Mouse (Mus musculus) MEL (cell line): ENCODE measurements around the gene Ttll8. TPM values are rescaled to one million over a fixed set of nuclear protein-coding genes. Genes with fewer than 3 reads are reported as not detected.

Source experiments
- DNase-seq: peaks from one replicate; pipeline ENCODE4 v3.0.0; 2011; ENCODE audit warnings: low read depth, low spot score
- H3K27ac ChIP-seq: 2 replicates; pipeline ENCODE4 v1.5.1; 2012; ENCODE audit warnings: low read depth, mild to moderate bottlenecking, control low read depth, low read length, moderate library complexity; ENCODE audit not compliant: control insufficient read depth
- H3K27me3 ChIP-seq, 2 experiments: fragments of 150-350 bp in 1 of 2; sonication (generic) in 1 of 2; 2 replicates each; pipeline ENCODE4 v1.6.1; 2012; ENCODE audit warnings: low read length in 2 of 2, mild to moderate bottlenecking in 2 of 2, improper control_type of control experiment in 1 of 2, moderate library complexity in 1 of 2; ENCODE audit not compliant: insufficient read depth in 2 of 2, control insufficient read depth in 1 of 2
- H3K36me3 ChIP-seq, 2 experiments: 2 replicates each; pipeline ENCODE4 v1.6.1; 2012 to 2014; ENCODE audit warnings: low read length in 2 of 2, improper control_type of control experiment in 1 of 2, inconsistent platforms in 1 of 2, mild to moderate bottlenecking in 1 of 2; ENCODE audit not compliant: insufficient read depth in 2 of 2, control insufficient read depth in 1 of 2
- H3K4me1 ChIP-seq, 2 experiments: fragments of 150-350 bp in 1 of 2; sonication (generic) in 1 of 2; 2 replicates each; pipeline ENCODE4 v1.6.1; 2012; ENCODE audit warnings: low read length in 2 of 2, improper control_type of control experiment in 1 of 2, mild to moderate bottlenecking in 1 of 2; ENCODE audit not compliant: insufficient read depth in 2 of 2, control insufficient read depth in 1 of 2
- H3K4me3 ChIP-seq, 2 experiments: fragments of 150-350 bp in 1 of 2; sonication (generic) in 1 of 2; 2 replicates each; pipeline ENCODE4 v1.5.1; 2012; ENCODE audit warnings: low read depth in 2 of 2, low read length in 2 of 2, mild to moderate bottlenecking in 2 of 2, moderate library complexity in 2 of 2, control low read depth in 1 of 2, improper control_type of control experiment in 1 of 2; ENCODE audit not compliant: control insufficient read depth in 1 of 2, insufficient read depth in 1 of 2
- H3K79me2 ChIP-seq: 2 replicates; pipeline ENCODE4 v1.6.1; 2012; ENCODE audit warnings: mild to moderate bottlenecking, low read length, moderate library complexity; ENCODE audit not compliant: control insufficient read depth, poor library complexity, insufficient read depth
- H3K9ac ChIP-seq: 2 replicates; pipeline ENCODE4 v1.6.1; 2012; ENCODE audit warnings: low read depth, mild to moderate bottlenecking, control low read depth, low read length, moderate library complexity; ENCODE audit not compliant: control insufficient read depth, poor library complexity, severe bottlenecking
- H3K9me3 ChIP-seq: fragments of 150-350 bp; sonication (generic); replicated peaks from 2 replicates; pipeline ENCODE4 v1.6.1; 2012; ENCODE audit warnings: mild to moderate bottlenecking, low read length, improper control_type of control experiment, moderate library complexity; ENCODE audit not compliant: insufficient read depth
- CHD1 ChIP-seq: IDR thresholded peaks from 2 replicates; pipeline ENCODE4 v1.6.1; 2012; ENCODE audit warnings: low read depth, mild to moderate bottlenecking, inconsistent platforms, low read length, improper control_type of control experiment
- EP300 ChIP-seq, 2 experiments: IDR thresholded peaks; 2 replicates each; pipeline ENCODE4 v1.6.1; 2011; ENCODE audit warnings: improper control_type of control experiment in 2 of 2, low read length in 2 of 2, low read depth in 1 of 2, mild to moderate bottlenecking in 1 of 2
- KAT2A ChIP-seq: conservative IDR thresholded peaks from 2 replicates; pipeline ENCODE4 v1.6.1; 2012; ENCODE audit warnings: low read depth, low read length, improper control_type of control experiment, inconsistent platforms
- MAZ ChIP-seq: IDR thresholded peaks from 2 replicates; pipeline ENCODE4 v1.6.1; 2012; ENCODE audit warnings: low read depth, mild to moderate bottlenecking, inconsistent platforms, low read length, improper control_type of control experiment
- MXI1 ChIP-seq: IDR thresholded peaks from 2 replicates; pipeline ENCODE4 v1.6.1; 2011; ENCODE audit warnings: mild to moderate bottlenecking, low read depth, low read length, improper control_type of control experiment
- NELFE ChIP-seq: IDR thresholded peaks from 2 replicates; pipeline ENCODE4 v1.6.1; 2011; ENCODE audit warnings: low read depth, low read length, improper control_type of control experiment
- POLR2AphosphoS2 ChIP-seq: IDR thresholded peaks from 2 replicates; pipeline ENCODE4 v1.6.1; 2011; ENCODE audit warnings: low read length, improper control_type of control experiment
- RCOR1 ChIP-seq: IDR thresholded peaks from 2 replicates; pipeline ENCODE4 v1.6.1; 2012; ENCODE audit warnings: low read depth, mild to moderate bottlenecking, inconsistent platforms, low read length, improper control_type of control experiment
- SIN3A ChIP-seq: IDR thresholded peaks from 2 replicates; pipeline ENCODE4 v1.6.1; 2012; ENCODE audit warnings: low read length, improper control_type of control experiment, inconsistent platforms
- TAL1 ChIP-seq: IDR thresholded peaks from 2 replicates; pipeline ENCODE4 v1.6.1; 2012; ENCODE audit warnings: mild to moderate bottlenecking, inconsistent platforms, low read length, moderate library complexity, mixed read lengths
- TBP ChIP-seq: IDR thresholded peaks from 2 replicates; pipeline ENCODE4 v1.8.0; 2011; ENCODE audit warnings: low read depth, low read length, improper control_type of control experiment
- UBTF ChIP-seq: IDR thresholded peaks from 2 replicates; pipeline ENCODE4 v1.6.1; 2012; ENCODE audit warnings: low read depth, mild to moderate bottlenecking, inconsistent platforms, low read length, improper control_type of control experiment, moderate library complexity, borderline replicate concordance; ENCODE audit not compliant: insufficient read depth
- USF1 ChIP-seq: IDR thresholded peaks from 2 replicates; pipeline ENCODE4 v1.6.1; 2014; ENCODE audit warnings: low read depth, mild to moderate bottlenecking, inconsistent platforms, low read length, improper control_type of control experiment, moderate library complexity
- USF2 ChIP-seq, 2 experiments: IDR thresholded peaks; 2 replicates each; pipeline ENCODE4 v1.6.1; 2011 to 2012; ENCODE audit warnings: improper control_type of control experiment in 2 of 2, low read length in 2 of 2, borderline replicate concordance in 1 of 2, inconsistent platforms in 1 of 2, low read depth in 1 of 2, mild to moderate bottlenecking in 1 of 2; ENCODE audit not compliant: insufficient read depth in 1 of 2
- ZC3H11A ChIP-seq: IDR thresholded peaks from 2 replicates; pipeline ENCODE4 v1.6.1; 2012; ENCODE audit warnings: low read depth, mild to moderate bottlenecking, inconsistent platforms, low read length, improper control_type of control experiment
- ZKSCAN1 ChIP-seq: IDR thresholded peaks from 2 replicates; pipeline ENCODE4 v1.6.1; 2012; ENCODE audit warnings: low read depth, mild to moderate bottlenecking, inconsistent platforms, low read length, improper control_type of control experiment, moderate library complexity
- ZNF384 ChIP-seq: IDR thresholded peaks from 2 replicates; pipeline ENCODE4 v1.6.1; 2012; ENCODE audit warnings: low read depth, mild to moderate bottlenecking, inconsistent platforms, low read length, improper control_type of control experiment
- polyA plus RNA-seq, 2 experiments: library from polyadenylated mRNA; stranded (reverse) in 1 of 2; unstranded in 1 of 2; fragments of >175 nt in 1 of 2; fragments of >200 nt in 1 of 2; gene quantifications; 2 replicates each; pipeline versions ENCODE4 v1.2.1 to v1.2.4; 2012; ENCODE audit warnings: low replicate concordance in 2 of 2, low read depth in 1 of 2; ENCODE audit not compliant: insufficient read length in 2 of 2, insufficient read depth in 1 of 2, missing spikeins in 1 of 2
- total RNA-seq: library from RNA; depleted of rRNA; stranded (reverse); fragments of 300-350 nt; gene quantifications from 2 replicates; pipeline ENCODE4 v1.2.3, GENCODE M21; 2012

Gene Ttll8
- total and polyA plus RNA-seq, 3 experiments: not detected

DNA sequence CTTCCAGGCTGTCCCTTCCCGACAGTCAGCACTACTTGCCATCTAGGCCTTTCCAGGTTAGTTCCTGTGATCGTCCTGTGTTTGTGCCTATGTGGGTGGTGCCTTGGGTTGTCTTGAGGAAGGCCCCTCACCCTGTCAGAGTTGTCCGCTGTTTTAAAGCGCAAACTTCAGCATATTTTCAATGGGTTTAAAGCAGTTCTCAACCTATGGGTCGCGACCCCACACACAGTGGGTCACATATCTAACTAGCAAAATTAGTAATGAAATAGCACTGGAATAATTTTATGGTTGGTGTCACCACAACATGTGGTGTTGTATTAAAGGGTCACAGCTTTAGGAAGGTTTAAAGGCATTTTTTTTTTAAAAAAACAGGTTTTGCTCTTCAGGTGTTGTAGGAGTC is 1.1 kb upstream of the Ttll8 start:
- no peak for TF ChIP-seq RCOR1
- no peak for TF ChIP-seq USF2 (IDR thresholded peaks at IDR 0.05; ENCODE audit: borderline replicate concordance in 1 of 2, insufficient read depth in 1 of 2, low read depth in 1 of 2, low read length in 2 of 2)
- no peak for TF ChIP-seq MXI1
- no peak for TF ChIP-seq POLR2AphosphoS2
- TF ChIP-seq ZC3H11A: no peak
- TF ChIP-seq NELFE: no peak
- Histone ChIP-seq H3K9ac (no peak overlapping the region), H3K27me3 (peaks cover 11 to 18% of the 10 kb centered on the region in 2 experiments), H3K9me3 (no peaks in the 10 kb centered on the region), H3K27ac (no peak overlapping the region), H3K4me1 (no peaks in the 10 kb centered on the region), H3K79me2 (no peaks in the 10 kb centered on the region), H3K36me3 (no peaks in the 10 kb centered on the region), H3K4me3 (no peak overlapping the region)
- DNase-seq: no peak

DNA sequence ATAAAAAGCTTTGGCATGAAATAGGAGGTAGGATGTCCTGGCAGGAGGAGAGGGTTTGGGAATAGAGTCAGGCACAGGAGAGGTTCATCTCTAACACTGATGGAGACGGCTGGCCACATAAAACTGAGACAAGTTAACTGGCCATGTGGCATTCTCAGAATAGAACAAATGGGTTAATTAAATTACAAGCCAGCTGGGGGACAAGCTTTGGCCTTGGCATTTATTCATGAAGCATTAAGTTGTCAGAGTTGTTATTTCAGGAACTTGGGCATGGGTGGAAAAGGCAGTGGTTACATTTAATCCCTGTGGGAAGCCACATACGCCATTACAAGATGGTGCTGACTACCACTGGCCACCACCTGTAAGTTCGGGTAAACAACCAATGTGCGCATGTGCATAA is 3.0 kb downstream of the Ttll8 start:
- H3K27ac ChIP-seq: no peak overlapping the region
- H3K4me3 ChIP-seq: no peak overlapping the region
- peaks cover 0 to 11% of the 10 kb centered on the region in 2 experiments for H3K27me3 ChIP-seq
- H3K9ac ChIP-seq: no peak overlapping the region
- TF ChIP-seq USF1 (no peak), MAZ (no peak), ZC3H11A (no peak), SIN3A (no peak), KAT2A (no peak), ZNF384 (no peak), EP300 (IDR thresholded peaks at IDR 0.05; ENCODE audit: low read depth in 1 of 2, low read length in 2 of 2) (no peak), CHD1 (no peak), USF2 (IDR thresholded peaks at IDR 0.05; ENCODE audit: borderline replicate concordance in 1 of 2, insufficient read depth in 1 of 2, low read depth in 1 of 2, low read length in 2 of 2) (no peak), TAL1 (no peak), ZKSCAN1 (no peak), UBTF (no peak), TBP (no peak)
- no peaks in the 10 kb centered on the region for H3K9me3 ChIP-seq
- H3K4me1 ChIP-seq: no peaks in the 10 kb centered on the region
- no peaks in the 10 kb centered on the region for H3K79me2 ChIP-seq
- no peak for DNase-seq
- H3K36me3 ChIP-seq: no peaks in the 10 kb centered on the region
